Mouse (Mus musculus): Measurements from ENCODE around the gene Gk5. TPM values are rescaled to one million over a fixed set of nuclear protein-coding genes. Genes with fewer than 3 reads are reported as not detected.

The Gk5 gene
- polyA plus RNA-seq, 1 experiment from 2014 or later: 12.1 TPM

DNA sequence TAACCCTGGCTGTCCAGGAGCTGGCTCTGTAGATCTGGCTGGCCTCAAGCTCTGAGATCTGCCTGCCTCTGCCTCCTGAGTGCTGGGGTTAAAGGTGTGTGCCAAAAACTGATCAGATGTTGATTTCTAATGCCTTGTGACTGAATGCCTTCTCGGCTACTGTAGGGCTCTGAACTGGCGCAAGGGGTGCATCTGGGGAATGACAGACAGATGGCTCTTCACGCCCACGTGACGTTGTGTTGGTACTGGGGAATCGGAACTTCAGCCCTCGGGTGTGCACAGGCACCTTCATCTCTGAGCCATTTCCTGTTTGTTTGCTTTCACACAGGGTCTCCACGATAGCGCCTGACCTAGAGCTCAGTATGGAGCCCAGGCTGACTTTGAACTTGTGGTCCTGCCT, 19.8 kb downstream of the Gk5 start:
- 91% methylated on average over 9 of the region's 9 CpGs for WGBS
- ATAC-seq (ENCODE audit: insufficient read depth, low FRiP score): no peak
- no peak overlapping the region for H3K9ac ChIP-seq (ENCODE audit: low read length)
- no peaks in the 10 kb centered on the region for H3K36me3 ChIP-seq (ENCODE audit: control insufficient read depth, insufficient read depth, low read length)
- no peaks in the 10 kb centered on the region for H3K9me3 ChIP-seq (replicated peaks; ENCODE audit: control insufficient read depth, low read length)
- H3K4me3 ChIP-seq (replicated peaks; ENCODE audit: low read length): no peak overlapping the region
- peaks cover 6% of the 10 kb centered on the region; the same call in 1 of the 2 replicates for H3K4me1 ChIP-seq (ENCODE audit: control insufficient read depth, insufficient read depth, low read length)
- no peak overlapping the region for H3K27ac ChIP-seq (ENCODE audit: low read length)
- no peak overlapping the region for H3K4me2 ChIP-seq (ENCODE audit: low read depth, low read length)
- H3K27me3 ChIP-seq (ENCODE audit: control insufficient read depth, insufficient read depth, low read length): no peaks in the 10 kb centered on the region

GRCm38 (mm10) chr9:96139876-96140275, 20.7 kb downstream of the Gk5 start:
- WGBS: 43% methylated on average over 5 of the region's 5 CpGs
- Histone ChIP-seq H3K9me3 (replicated peaks; ENCODE audit: control insufficient read depth, low read length) (no peaks in the 10 kb centered on the region), H3K27me3 (ENCODE audit: control insufficient read depth, insufficient read depth, low read length) (no peaks in the 10 kb centered on the region), H3K4me2 (ENCODE audit: low read depth, low read length) (no peak overlapping the region), H3K9ac (ENCODE audit: low read length) (no peak overlapping the region), H3K36me3 (ENCODE audit: control insufficient read depth, insufficient read depth, low read length) (no peaks in the 10 kb centered on the region), H3K4me1 (ENCODE audit: control insufficient read depth, insufficient read depth, low read length) (peaks cover 6% of the 10 kb centered on the region; the same call in 1 of the 2 replicates), H3K27ac (ENCODE audit: low read length) (no peak overlapping the region), H3K4me3 (replicated peaks; ENCODE audit: low read length) (no peak overlapping the region)
- no peak for ATAC-seq (ENCODE audit: insufficient read depth, low FRiP score)

GRCm38 (mm10) chr9:96140931-96141330, 21.8 kb downstream of the Gk5 start:
- no peaks in the 10 kb centered on the region for H3K27me3 ChIP-seq (ENCODE audit: control insufficient read depth, insufficient read depth, low read length)
- H3K9ac ChIP-seq (ENCODE audit: low read length): no peak overlapping the region
- no peak for ATAC-seq (ENCODE audit: insufficient read depth, low FRiP score)
- H3K36me3 ChIP-seq (ENCODE audit: control insufficient read depth, insufficient read depth, low read length): no peaks in the 10 kb centered on the region
- no peak overlapping the region for H3K27ac ChIP-seq (ENCODE audit: low read length)
- 65% methylated on average over 7 of the region's 7 CpGs for WGBS
- H3K4me3 ChIP-seq (replicated peaks; ENCODE audit: low read length): no peak overlapping the region
- no peaks in the 10 kb centered on the region for H3K9me3 ChIP-seq (replicated peaks; ENCODE audit: control insufficient read depth, low read length)
- H3K4me2 ChIP-seq (ENCODE audit: low read depth, low read length): no peak overlapping the region
- no peaks in the 10 kb centered on the region for H3K4me1 ChIP-seq (ENCODE audit: control insufficient read depth, insufficient read depth, low read length)

GRCm38 (mm10) chr9:96142499-96142898, 23.3 kb downstream of the Gk5 start:
- Histone ChIP-seq H3K27me3 (ENCODE audit: control insufficient read depth, insufficient read depth, low read length) (no peaks in the 10 kb centered on the region), H3K4me3 (replicated peaks; ENCODE audit: low read length) (no peak overlapping the region), H3K9ac (ENCODE audit: low read length) (no peak overlapping the region), H3K4me2 (ENCODE audit: low read depth, low read length) (no peak overlapping the region), H3K27ac (ENCODE audit: low read length) (no peak overlapping the region), H3K4me1 (ENCODE audit: control insufficient read depth, insufficient read depth, low read length) (no peaks in the 10 kb centered on the region), H3K9me3 (replicated peaks; ENCODE audit: control insufficient read depth, low read length) (no peaks in the 10 kb centered on the region), H3K36me3 (ENCODE audit: control insufficient read depth, insufficient read depth, low read length) (0 out of 2 replicates have a peak, but pooled peaks cover 5% of the 10 kb centered on the region)
- no peak for ATAC-seq (ENCODE audit: insufficient read depth, low FRiP score)
- WGBS: 69% methylated on average over 6 of the region's 6 CpGs

- WGBS: 89% methylated on average over 4 of the region's 4 CpGs
- no peak overlapping the region for H3K4me3 ChIP-seq (replicated peaks; ENCODE audit: low read length)
- H3K4me1 ChIP-seq (ENCODE audit: control insufficient read depth, insufficient read depth, low read length): no peaks in the 10 kb centered on the region
- ATAC-seq (ENCODE audit: insufficient read depth, low FRiP score): no peak
- no peak overlapping the region for H3K4me2 ChIP-seq (ENCODE audit: low read depth, low read length)
- no peaks in the 10 kb centered on the region for H3K9me3 ChIP-seq (replicated peaks; ENCODE audit: control insufficient read depth, low read length)
- H3K9ac ChIP-seq (ENCODE audit: low read length): no peak overlapping the region
- no peak overlapping the region for H3K27ac ChIP-seq (ENCODE audit: low read length)
- 0 out of 2 replicates have a peak, but pooled peaks cover 5% of the 10 kb centered on the region for H3K36me3 ChIP-seq (ENCODE audit: control insufficient read depth, insufficient read depth, low read length)
- H3K27me3 ChIP-seq (ENCODE audit: control insufficient read depth, insufficient read depth, low read length): no peaks in the 10 kb centered on the region
Observed at GRCm38 (mm10) chr9:96143633-96144032, 24.5 kb downstream of the Gk5 start.

GRCm38 (mm10) chr9:96144883-96145282, 25.7 kb downstream of the Gk5 start:
- no peak overlapping the region for H3K4me2 ChIP-seq (ENCODE audit: low read depth, low read length)
- no peak overlapping the region for H3K4me3 ChIP-seq (replicated peaks; ENCODE audit: low read length)
- H3K36me3 ChIP-seq (ENCODE audit: control insufficient read depth, insufficient read depth, low read length): 0 out of 2 replicates have a peak, but pooled peaks cover 5% of the 10 kb centered on the region
- no peak overlapping the region for H3K9ac ChIP-seq (ENCODE audit: low read length)
- H3K9me3 ChIP-seq (replicated peaks; ENCODE audit: control insufficient read depth, low read length): no peaks in the 10 kb centered on the region
- no peaks in the 10 kb centered on the region for H3K27me3 ChIP-seq (ENCODE audit: control insufficient read depth, insufficient read depth, low read length)
- no peak overlapping the region for H3K27ac ChIP-seq (ENCODE audit: low read length)
- no peak for ATAC-seq (ENCODE audit: insufficient read depth, low FRiP score)
- H3K4me1 ChIP-seq (ENCODE audit: control insufficient read depth, insufficient read depth, low read length): no peaks in the 10 kb centered on the region

DNA sequence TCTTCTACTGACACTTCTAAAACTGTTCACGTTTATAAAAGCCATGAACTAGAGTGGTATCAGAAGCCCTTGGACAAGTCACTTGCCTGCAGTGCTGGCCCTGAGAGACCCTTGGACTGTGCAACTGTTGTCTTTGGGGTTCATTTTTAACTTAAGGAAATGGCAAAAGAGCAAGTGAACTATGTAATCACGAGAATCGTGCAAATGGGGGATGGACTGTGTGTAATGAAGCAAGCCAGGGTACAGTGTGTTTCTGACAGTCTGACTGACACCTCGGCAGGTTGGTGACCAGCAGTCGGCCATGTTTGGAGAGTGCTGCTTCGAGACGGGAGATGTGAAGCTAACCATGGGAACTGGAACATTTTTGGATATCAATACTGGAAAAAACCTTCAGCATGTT, 33.6 kb downstream of the Gk5 start:
- Histone ChIP-seq H3K9me3 (replicated peaks; ENCODE audit: control insufficient read depth, low read length) (no peaks in the 10 kb centered on the region), H3K9ac (ENCODE audit: low read length) (no peak overlapping the region), H3K4me2 (ENCODE audit: low read depth, low read length) (no peak overlapping the region), H3K36me3 (ENCODE audit: control insufficient read depth, insufficient read depth, low read length) (peaks cover 6% of the 10 kb centered on the region; the same call in 1 of the 2 replicates), H3K27ac (ENCODE audit: low read length) (no peak overlapping the region), H3K4me3 (replicated peaks; ENCODE audit: low read length) (no peak overlapping the region), H3K27me3 (ENCODE audit: control insufficient read depth, insufficient read depth, low read length) (no peaks in the 10 kb centered on the region), H3K4me1 (ENCODE audit: control insufficient read depth, insufficient read depth, low read length) (no peaks in the 10 kb centered on the region)
- 89% methylated on average over 7 of the region's 7 CpGs for WGBS
- no peak for ATAC-seq (ENCODE audit: insufficient read depth, low FRiP score)

GRCm38 (mm10) chr9:96158431-96158830, 39.3 kb downstream of the Gk5 start:
- Histone ChIP-seq H3K4me1 (ENCODE audit: control insufficient read depth, insufficient read depth, low read length) (no peaks in the 10 kb centered on the region), H3K4me3 (replicated peaks; ENCODE audit: low read length) (no peak overlapping the region), H3K4me2 (ENCODE audit: low read depth, low read length) (no peak overlapping the region), H3K36me3 (ENCODE audit: control insufficient read depth, insufficient read depth, low read length) (no peaks in the 10 kb centered on the region; the same call in 1 of the 2 replicates), H3K9ac (ENCODE audit: low read length) (no peak overlapping the region), H3K9me3 (replicated peaks; ENCODE audit: control insufficient read depth, low read length) (no peaks in the 10 kb centered on the region), H3K27ac (ENCODE audit: low read length) (no peak overlapping the region), H3K27me3 (ENCODE audit: control insufficient read depth, insufficient read depth, low read length) (no peaks in the 10 kb centered on the region)
- WGBS: 40% methylated on average over 4 of the region's 4 CpGs
- no peak for ATAC-seq (ENCODE audit: insufficient read depth, low FRiP score)

- no peak overlapping the region for H3K4me2 ChIP-seq (ENCODE audit: low read depth, low read length)
- no peaks in the 10 kb centered on the region for H3K27me3 ChIP-seq (ENCODE audit: control insufficient read depth, insufficient read depth, low read length)
- no peak overlapping the region for H3K9ac ChIP-seq (ENCODE audit: low read length)
- no peak overlapping the region for H3K4me3 ChIP-seq (replicated peaks; ENCODE audit: low read length)
- 80% methylated on average over 3 of the region's 3 CpGs for WGBS
- H3K36me3 ChIP-seq (ENCODE audit: control insufficient read depth, insufficient read depth, low read length): no peaks in the 10 kb centered on the region; the same call in 1 of the 2 replicates
- no peaks in the 10 kb centered on the region for H3K9me3 ChIP-seq (replicated peaks; ENCODE audit: control insufficient read depth, low read length)
- ATAC-seq (ENCODE audit: insufficient read depth, low FRiP score): no peak
- H3K4me1 ChIP-seq (ENCODE audit: control insufficient read depth, insufficient read depth, low read length): no peaks in the 10 kb centered on the region
- H3K27ac ChIP-seq (ENCODE audit: low read length): no peak overlapping the region
Observed at GRCm38 (mm10) chr9:96159047-96159446, 39.9 kb downstream of the Gk5 start.

DNA sequence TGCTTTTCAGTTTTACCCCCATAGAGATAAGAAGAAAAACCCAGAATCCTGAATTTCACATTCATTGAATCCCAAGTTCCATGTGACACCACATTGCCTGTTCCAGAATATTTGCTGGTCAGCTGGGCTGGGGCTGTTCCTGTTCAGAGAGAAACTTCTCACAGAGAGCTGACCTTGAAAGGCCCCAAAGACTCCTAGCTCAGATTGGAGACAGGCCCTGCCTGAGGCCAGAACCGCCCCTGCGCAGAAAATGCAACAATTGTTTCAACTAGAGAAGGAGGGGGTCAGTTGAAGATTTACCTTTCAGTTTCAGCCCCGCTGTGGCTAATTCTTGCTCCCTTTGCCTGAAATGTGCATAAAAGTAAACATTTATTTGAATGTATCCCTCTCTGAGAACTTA, 41.6 kb downstream of the Gk5 start:
- 47% methylated on average over 3 of the region's 3 CpGs for WGBS
- H3K9ac ChIP-seq (ENCODE audit: low read length): no peak overlapping the region
- no peak for ATAC-seq (ENCODE audit: insufficient read depth, low FRiP score)

More for the DNA sequence above, 41.6 kb downstream of the Gk5 start:
- Histone ChIP-seq H3K4me3 (replicated peaks; ENCODE audit: low read length) (no peak overlapping the region), H3K4me1 (ENCODE audit: control insufficient read depth, insufficient read depth, low read length) (no peaks in the 10 kb centered on the region), H3K36me3 (ENCODE audit: control insufficient read depth, insufficient read depth, low read length) (no peaks in the 10 kb centered on the region), H3K9me3 (replicated peaks; ENCODE audit: control insufficient read depth, low read length) (no peaks in the 10 kb centered on the region), H3K4me2 (ENCODE audit: low read depth, low read length) (no peak overlapping the region), H3K27ac (ENCODE audit: low read length) (no peak overlapping the region), H3K27me3 (ENCODE audit: control insufficient read depth, insufficient read depth, low read length) (no peaks in the 10 kb centered on the region)
